Mouse (Mus musculus) liver, embryonic 14.5 days (tissue): ENCODE measurements at regions not wholly inside any gene's neighbourhood (a gene's known extent, or its start where the extent isn't known, plus 50 kb on each side); places are given as distances from the start of the nearest gene placed in this dataset.

Experiments
- ATAC-seq: fragments of 200-750 bp; cut with Nextera tagmentation; 2 replicates; pipeline ENCODE4 v1.8.0; 2017; ENCODE audit warnings: moderate number of reproducible peaks, mild to moderate bottlenecking, moderate library complexity; ENCODE audit not compliant: insufficient read depth
- DNase-seq, 3 experiments: peaks; one replicate each; pipeline ENCODE4 v3.0.0-alpha.2; 2012 to 2013; ENCODE audit warnings: low read depth in 3 of 3, low spot score in 3 of 3
- H3K27ac ChIP-seq: fragments of 300-500 bp; sonication (generic); 2 replicates; pipeline ENCODE4 v1.5.1; 2014; ENCODE audit warnings: moderate library complexity, mild to moderate bottlenecking, control low read depth, inconsistent platforms
- H3K27me3 ChIP-seq: fragments of 300-500 bp; sonication (generic); 2 replicates; pipeline ENCODE4 v1.6.1; 2014; ENCODE audit warnings: mild to moderate bottlenecking, low read length, moderate library complexity; ENCODE audit not compliant: control insufficient read depth, insufficient read depth
- H3K36me3 ChIP-seq: fragments of 300-500 bp; sonication (generic); replicated peaks from 2 replicates; pipeline ENCODE4 v1.6.1; 2014; ENCODE audit warnings: low read depth; ENCODE audit not compliant: control insufficient read depth, insufficient read depth
- H3K4me1 ChIP-seq, 2 experiments: fragments of 200-500 bp in 1 of 2; fragments of 300-500 bp in 1 of 2; sonication (generic) in 1 of 2; replicated peaks; 2 replicates each; pipeline ENCODE4 v1.6.1; 2012 to 2014; ENCODE audit warnings: antibody characterized with exemption in 1 of 2, inconsistent platforms in 1 of 2, low read length in 1 of 2; ENCODE audit not compliant: control insufficient read depth in 2 of 2, insufficient read depth in 2 of 2
- H3K4me2 ChIP-seq: fragments of 300-500 bp; sonication (generic); 2 replicates; pipeline ENCODE4 v1.6.1; 2014; ENCODE audit warnings: low read depth, mild to moderate bottlenecking, control low read depth, moderate library complexity
- H3K4me3 ChIP-seq, 2 experiments: fragments of 200-500 bp in 1 of 2; fragments of 300-500 bp in 1 of 2; sonication (generic) in 1 of 2; 2 replicates each; pipeline ENCODE4 v1.5.1; 2012 to 2014; ENCODE audit warnings: low read depth in 2 of 2, low read length in 2 of 2, mild to moderate bottlenecking in 2 of 2, control low read depth in 1 of 2, inconsistent platforms in 1 of 2, moderate library complexity in 1 of 2; ENCODE audit not compliant: insufficient read depth in 1 of 2
- H3K9ac ChIP-seq: fragments of 300-500 bp; sonication (generic); replicated peaks from 2 replicates; pipeline ENCODE4 v1.6.1; 2014; ENCODE audit warnings: mild to moderate bottlenecking, control low read depth, moderate library complexity
- H3K9me3 ChIP-seq: fragments of 300-500 bp; sonication (generic); 2 replicates; pipeline ENCODE4 v1.6.1; 2016; ENCODE audit warnings: low read length, mixed read lengths; ENCODE audit not compliant: control insufficient read depth
- CTCF ChIP-seq: IDR thresholded peaks from 2 replicates; pipeline ENCODE4 v1.5.1; 2016; ENCODE audit warnings: antibody characterized with exemption, low read depth, control low read depth
- EP300 ChIP-seq: IDR thresholded peaks from 2 replicates; pipeline ENCODE4 v1.6.1; 2016; ENCODE audit warnings: antibody characterized with exemption, low read depth
- WGBS: fragments of 180-500 bp; shearing (Covaris S2); extraction: QIAGEN DNeasy Blood & Tissue Kit; methylation state at CpG from one replicate; pipeline ENCODE4 v1.1.7; 2014; ENCODE audit not compliant: insufficient replicate concordance; 5-methylcytosine and 5-hydroxymethylcytosine counted together

DNA sequence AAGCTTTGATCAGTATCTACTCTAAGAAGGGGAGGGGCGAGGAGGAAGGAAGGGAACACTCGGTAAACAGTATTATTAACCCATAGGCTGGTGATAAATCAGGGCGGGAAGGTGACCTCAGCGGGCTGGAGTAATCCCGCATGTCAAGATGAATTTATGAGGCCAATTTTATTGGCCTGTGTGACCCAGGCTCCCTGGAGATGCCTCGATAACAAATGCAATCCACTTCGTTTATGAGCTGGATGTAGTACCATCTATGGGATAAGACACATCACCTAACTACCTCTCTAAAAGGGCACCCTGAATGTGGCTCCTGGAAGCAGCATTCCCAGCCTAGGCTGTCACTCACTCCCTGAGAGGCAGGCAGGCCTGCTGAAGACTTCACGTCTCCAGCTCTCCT lies 321.2 kb upstream of the Zfp703 start:
- Histone ChIP-seq H3K4me1 (no peaks in the 10 kb centered on the region), H3K9ac (no peak overlapping the region), H3K4me3 (no peak overlapping the region), H3K9me3 (no peaks in the 10 kb centered on the region), H3K27me3 (no peaks in the 10 kb centered on the region), H3K4me2 (no peak overlapping the region), H3K36me3 (no peaks in the 10 kb centered on the region), H3K27ac (no peak overlapping the region)
- DNase-seq, result no peak
- no peak for ATAC-seq
- WGBS, result 22% methylated on average over 8 of the region's 8 CpGs
- TF ChIP-seq CTCF, result no peak

GRCm38 (mm10) chr8:26656310-26657075 lies 320.6 kb upstream of the Zfp703 start:
- no peaks in the 10 kb centered on the region for H3K9me3 ChIP-seq
- H3K4me2 ChIP-seq, result no peak overlapping the region
- no peak overlapping the region for H3K9ac ChIP-seq
- ATAC-seq (no peak), DNase-seq (no peak)
- WGBS, result 54% methylated on average over 13 of the region's 13 CpGs
- TF ChIP-seq CTCF, result no peak
- no peaks in the 10 kb centered on the region for H3K36me3 ChIP-seq
- no peak overlapping the region for H3K4me3 ChIP-seq
- no peak overlapping the region for H3K27ac ChIP-seq
- H3K4me1 ChIP-seq, result no peaks in the 10 kb centered on the region
- H3K27me3 ChIP-seq, result no peaks in the 10 kb centered on the region

GRCm38 (mm10) chr8:26659381-26659780 lies 317.7 kb upstream of the Zfp703 start:
- Histone ChIP-seq H3K9ac (no peak overlapping the region), H3K36me3 (no peaks in the 10 kb centered on the region), H3K27ac (no peak overlapping the region), H3K9me3 (no peaks in the 10 kb centered on the region), H3K4me2 (no peak overlapping the region), H3K27me3 (no peaks in the 10 kb centered on the region), H3K4me3 (no peak overlapping the region), H3K4me1 (no peaks in the 10 kb centered on the region)
- WGBS, result 41% methylated on average over 1 of the region's 1 CpGs
- TF ChIP-seq EP300 (no peak), CTCF (peak; percentile 26; the same call in 1 of the 2 replicates)
- DNase-seq (no peak), ATAC-seq (no peak)

DNA sequence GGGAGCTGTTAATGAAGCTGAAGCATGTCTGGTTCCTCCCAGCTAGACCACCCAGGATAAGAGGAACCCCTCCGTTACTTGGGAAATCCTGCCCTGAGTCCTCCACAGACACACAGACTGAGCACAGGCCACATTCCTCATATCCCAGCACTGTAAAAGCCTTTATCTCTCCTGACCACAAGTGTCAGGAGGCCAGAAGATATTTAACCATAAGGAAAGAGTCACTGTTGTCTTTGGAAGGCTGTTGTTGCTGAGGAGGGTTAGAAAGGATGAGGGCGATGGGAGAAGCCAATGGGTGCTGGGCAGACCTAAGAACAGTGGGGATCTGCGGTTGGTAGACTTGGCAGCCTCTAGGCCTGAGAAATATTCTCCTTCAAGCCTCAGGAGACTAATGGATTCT lies 307.6 kb upstream of the Zfp703 start:
- Histone ChIP-seq H3K4me3 (no peak overlapping the region), H3K27me3 (no peaks in the 10 kb centered on the region), H3K36me3 (no peaks in the 10 kb centered on the region), H3K27ac (no peak overlapping the region), H3K9ac (no peak overlapping the region), H3K9me3 (no peaks in the 10 kb centered on the region), H3K4me1 (no peaks in the 10 kb centered on the region), H3K4me2 (no peak overlapping the region)
- DNase-seq, result no peak
- 59% methylated on average over 3 of the region's 3 CpGs for WGBS
- TF ChIP-seq EP300 (no peak), CTCF (no peak)
- ATAC-seq, result no peak

- 34% methylated on average over 9 of the region's 9 CpGs for WGBS
- Histone ChIP-seq H3K4me1 (no peaks in the 10 kb centered on the region), H3K9ac (no peak overlapping the region), H3K4me2 (no peak overlapping the region), H3K4me3 (no peak overlapping the region), H3K9me3 (no peaks in the 10 kb centered on the region), H3K27me3 (no peaks in the 10 kb centered on the region), H3K36me3 (no peaks in the 10 kb centered on the region), H3K27ac (no peak overlapping the region)
- DNase-seq (no peak), ATAC-seq (no peak)
- no peak for TF ChIP-seq CTCF
- no peak for TF ChIP-seq EP300
Observed at GRCm38 (mm10) chr8:26672486-26673395, 304.4 kb upstream of the Zfp703 start.
